Mouse (Mus musculus) heart, adult 2 months (tissue): Measurements from ENCODE around the gene Cd80. TPM values are rescaled to one million over a fixed set of nuclear protein-coding genes. Genes with fewer than 3 reads are reported as not detected.
A peak's percentile ranks its signal among the peaks of the same experiment; 100 is the strongest.

Experiments
- DNase-seq, 2 experiments: peaks; one replicate each; pipeline ENCODE4 v3.0.0; 2021
- H3K27ac ChIP-seq: fragments of 200-600 bp; 2 replicates; pipeline ENCODE4 v1.8.1; 2022
- H3K27me3 ChIP-seq: fragments of 200-500 bp; 2 replicates; pipeline ENCODE4 v1.6.1; 2012; ENCODE audit warnings: mild to moderate bottlenecking, low read length, inconsistent platforms, mixed read lengths; ENCODE audit not compliant: control insufficient read depth, insufficient read depth
- H3K36me3 ChIP-seq: fragments of 200-500 bp; 2 replicates; pipeline ENCODE4 v1.6.1; 2012; ENCODE audit warnings: low read length, inconsistent platforms; ENCODE audit not compliant: control insufficient read depth, insufficient read depth
- H3K4me1 ChIP-seq: fragments of 200-500 bp; 2 replicates; pipeline ENCODE4 v1.6.1; 2011; ENCODE audit warnings: low read length; ENCODE audit not compliant: control insufficient read depth, insufficient read depth
- H3K4me3 ChIP-seq: fragments of 200-600 bp; 2 replicates; pipeline ENCODE4 v1.8.1; 2022
- H3K79me2 ChIP-seq: fragments of 200-500 bp; replicated peaks from 2 replicates; pipeline ENCODE4 v1.6.1; 2012; ENCODE audit warnings: mild to moderate bottlenecking, inconsistent platforms, low read length, moderate library complexity, mixed read lengths; ENCODE audit not compliant: control insufficient read depth, insufficient read depth
- H3K9ac ChIP-seq: fragments of 200-500 bp; 2 replicates; pipeline ENCODE4 v1.6.1; 2012; ENCODE audit warnings: low read depth, mild to moderate bottlenecking, control low read depth, inconsistent platforms, low read length, mixed read lengths
- CTCF ChIP-seq: fragments of 200-600 bp; IDR thresholded peaks from 2 replicates; pipeline ENCODE4 v1.8.1; 2022; ENCODE audit warnings: antibody characterized with exemption, mild to moderate bottlenecking, moderate library complexity
- EP300 ChIP-seq: fragments of 200-500 bp; IDR thresholded peaks from 2 replicates; pipeline ENCODE4 v1.6.1; 2011; ENCODE audit warnings: low read depth, low read length, control low read depth; ENCODE audit not compliant: insufficient read depth
- POLR2A ChIP-seq: fragments of 200-500 bp; IDR thresholded peaks from 2 replicates; pipeline ENCODE4 v1.6.1; 2011; ENCODE audit warnings: mild to moderate bottlenecking, low read depth, low read length, control low read depth; ENCODE audit not compliant: insufficient read depth
- WGBS: fragments of 180-500 bp; shearing (Covaris S2); methylation state at CpG from one replicate; pipeline ENCODE4 v1.1.7; 2018; 5-methylcytosine and 5-hydroxymethylcytosine counted together
- intact Hi-C: fragments of 180-260 bp; cut with DNase I; formaldehyde crosslinking; loops from one replicate; pipeline ENCODE4 v1.15.1; 2025
- polyA plus RNA-seq: library from polyadenylated mRNA; depleted of rRNA; stranded (reverse); fragments of >200 nt; gene quantifications from 2 replicates; pipeline ENCODE4 v1.2.3, GENCODE M21; 2012
- total RNA-seq, 2 experiments: library from RNA; stranded (reverse); gene quantifications; 2 replicates each; pipeline ENCODE4 v1.2.3; 2021

Cd80 gene
- total and polyA plus RNA-seq, 3 experiments, result 0.59 to 0.89 (median 0.86) TPM

- Histone ChIP-seq H3K4me1 (no peaks in the 10 kb centered on the region), H3K4me3 (no peak overlapping the region), H3K27me3 (no peaks in the 10 kb centered on the region), H3K9ac (no peak overlapping the region), H3K27ac (no peak overlapping the region), H3K79me2 (no peaks in the 10 kb centered on the region), H3K36me3 (no peaks in the 10 kb centered on the region)
- TF ChIP-seq CTCF (no peak), POLR2A (no peak), EP300 (no peak)
- intact Hi-C loops, result no loop called here
- DNase-seq, result no peak
- WGBS, result 65% methylated on average over 2 of the region's 2 CpGs
Measured at GRCm38 (mm10) chr16:38425374-38425773, 30.0 kb upstream of the Cd80 start.

GRCm38 (mm10) chr16:38425799-38426198 is 29.6 kb upstream of the Cd80 start:
- Histone ChIP-seq H3K27me3 (no peaks in the 10 kb centered on the region), H3K4me1 (no peaks in the 10 kb centered on the region), H3K36me3 (no peaks in the 10 kb centered on the region), H3K79me2 (no peaks in the 10 kb centered on the region), H3K9ac (no peak overlapping the region), H3K4me3 (no peak overlapping the region), H3K27ac (no peak overlapping the region)
- intact Hi-C loops, result no loop called here
- no peak for TF ChIP-seq CTCF
- no peak for DNase-seq
- 89% methylated on average over 1 of the region's 1 CpGs for WGBS

GRCm38 (mm10) chr16:38431446-38432185 is 23.7 kb upstream of the Cd80 start:
- TF ChIP-seq POLR2A (peak; percentile 47; the same call in 1 of the 2 replicates), CTCF (no peak), EP300 (no peak)
- peak; percentile 21 to 35 for DNase-seq
- H3K9ac ChIP-seq, result peak overlapping the region; percentile 57; the same call in 1 of the 2 replicates
- H3K36me3 ChIP-seq, result no peaks in the 10 kb centered on the region
- H3K79me2 ChIP-seq, result no peaks in the 10 kb centered on the region
- H3K27me3 ChIP-seq, result no peaks in the 10 kb centered on the region
- H3K27ac ChIP-seq, result peak overlapping the region; percentile 51
- 24% methylated on average over 13 of the region's 13 CpGs for WGBS
- intact Hi-C loops, result loop anchor here (2.0 to 5.0 kb wide), 2 partner anchors 21 to 39 kb away; partner anchors contain the start of gene Adprh
- H3K4me1 ChIP-seq, result peaks cover 7% of the 10 kb centered on the region
- H3K4me3 ChIP-seq, result peak overlapping the region; percentile 5; the same call in 1 of the 2 replicates

- 53% methylated on average over 11 of the region's 11 CpGs for WGBS
- peak in 1 of 2 experiments; percentile 29 for DNase-seq
- Histone ChIP-seq H3K4me3 (no peak within 1 kb of the TSS; the same call in 1 of the 2 replicates), H3K27ac (peak within 1 kb of the TSS; percentile 51), H3K9ac (peak within 1 kb of the TSS; percentile 57), H3K27me3 (no peaks in the 10 kb centered on the region), H3K36me3 (no peaks in the 10 kb centered on the region), H3K79me2 (no peaks in the 10 kb centered on the region), H3K4me1 (peaks cover 7% of the 10 kb centered on the region)
- intact Hi-C loops, result loop anchor here (2.0 to 5.0 kb wide), 2 partner anchors 20 to 40 kb away; partner anchors contain the start of gene Adprh
- no peak for TF ChIP-seq CTCF
- 0 out of 2 replicates have a peak, but pooled peaks have one; percentile 44 for TF ChIP-seq POLR2A
- no peak for TF ChIP-seq EP300
Measured at GRCm38 (mm10) chr16:38432498-38433425, 22.6 kb upstream of the Cd80 start, which contains the start of gene Pla1a. Gene Pla1a, minus strand, starts transcription at chr16:38433145.

GRCm38 (mm10) chr16:38433514-38433913 is 21.8 kb upstream of the Cd80 start:
- TF ChIP-seq POLR2A, result no peak
- no peak for TF ChIP-seq CTCF
- no peak for TF ChIP-seq EP300
- Histone ChIP-seq H3K27me3 (no peaks in the 10 kb centered on the region), H3K36me3 (no peaks in the 10 kb centered on the region), H3K4me3 (no peak overlapping the region), H3K9ac (no peak overlapping the region), H3K79me2 (no peaks in the 10 kb centered on the region), H3K27ac (no peak overlapping the region; the same call in 1 of the 2 replicates), H3K4me1 (peaks cover 7% of the 10 kb centered on the region)
- no peak for DNase-seq
- WGBS, result 91% methylated on average over 8 of the region's 8 CpGs
- intact Hi-C loops, result loop anchor here (2.0 to 5.0 kb wide), 2 partner anchors 19 to 41 kb away; partner anchors contain the start of gene Adprh
